Mouse (Mus musculus): ENCODE data around the gene Adcy5. TPM values are rescaled to one million over a fixed set of nuclear protein-coding genes. Genes with fewer than 3 reads are reported as not detected.

Adcy5 gene
- total and polyA plus RNA-seq, 3 experiments = under 0.01 to 0.08 TPM; not detected in 1

GRCm38 (mm10) chr16:35306631-35307030 is 152.0 kb downstream of the Adcy5 start:
- TF ChIP-seq ETS1 (IDR thresholded peaks at IDR 0.05; ENCODE audit: low read depth, low read length) (no peak), USF1 (IDR thresholded peaks at IDR 0.05; ENCODE audit: low read depth, low read length) (no peak), ZNF384 (IDR thresholded peaks at IDR 0.05; ENCODE audit: low read depth, low read length) (no peak), ZC3H11A (IDR thresholded peaks at IDR 0.05; ENCODE audit: low read depth, low read length) (no peak), SMC3 (IDR thresholded peaks at IDR 0.05; ENCODE audit: low read depth, low read length) (no peak), ZKSCAN1 (IDR thresholded peaks at IDR 0.05; ENCODE audit: low read depth, low read length) (no peak), NELFE (IDR thresholded peaks at IDR 0.05; ENCODE audit: low read depth, low read length) (no peak), TAL1 (IDR thresholded peaks at IDR 0.05; ENCODE audit: low read length) (no peak), MAX (IDR thresholded peaks at IDR 0.05; ENCODE audit: low read length) (no peak), E2F4 (IDR thresholded peaks at IDR 0.05; ENCODE audit: borderline replicate concordance, low read depth, low read length) (no peak), BHLHE40 (IDR thresholded peaks at IDR 0.05; ENCODE audit: borderline replicate concordance, low read depth, low read length) (no peak), USF2 (IDR thresholded peaks at IDR 0.05; ENCODE audit: borderline replicate concordance in 1 of 2, insufficient read depth in 1 of 2, low read depth in 1 of 2, low read length in 2 of 2) (no peak)
- DNase-seq (ENCODE audit: low read depth, low spot score) = no peak
- Histone ChIP-seq H3K4me3 (ENCODE audit: control insufficient read depth in 1 of 2, insufficient read depth in 1 of 2, low read depth in 2 of 2, low read length in 2 of 2) (no peak overlapping the region), H3K79me2 (ENCODE audit: control insufficient read depth, insufficient read depth, low read length, poor library complexity) (no peaks in the 10 kb centered on the region), H3K4me1 (ENCODE audit: control insufficient read depth in 1 of 2, insufficient read depth in 2 of 2, low read length in 2 of 2) (no peaks in the 10 kb centered on the region), H3K9me3 (replicated peaks; ENCODE audit: insufficient read depth, low read length) (no peaks in the 10 kb centered on the region), H3K36me3 (ENCODE audit: control insufficient read depth in 1 of 2, insufficient read depth in 2 of 2, low read length in 2 of 2) (no peaks in the 10 kb centered on the region), H3K9ac (ENCODE audit: control insufficient read depth, low read depth, low read length, poor library complexity, severe bottlenecking) (no peak overlapping the region), H3K27me3 (ENCODE audit: control insufficient read depth in 1 of 2, insufficient read depth in 2 of 2, low read length in 2 of 2) (no peaks in the 10 kb centered on the region), H3K27ac (ENCODE audit: control insufficient read depth, low read depth, low read length) (no peak overlapping the region)

DNA sequence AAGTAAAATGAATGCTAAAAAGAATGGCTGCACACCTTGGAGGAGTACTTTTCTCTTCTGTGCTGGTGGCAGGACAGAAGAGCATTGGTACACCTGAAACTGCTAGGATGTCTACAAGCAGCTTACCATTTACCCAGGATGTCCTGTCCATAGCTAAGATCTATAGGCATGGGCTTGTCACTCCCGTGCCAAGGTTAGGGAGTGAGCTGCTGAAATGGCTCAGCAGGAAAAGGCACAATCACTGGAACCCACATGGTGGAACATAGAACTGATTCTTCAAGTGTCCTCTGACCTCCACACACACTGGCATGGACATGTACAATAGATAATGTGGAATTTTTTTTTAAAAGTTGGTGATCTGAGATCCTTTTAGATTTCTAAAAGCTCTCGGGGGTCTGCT is 152.7 kb downstream of the Adcy5 start:
- no peak for DNase-seq (ENCODE audit: low read depth, low spot score)
- Histone ChIP-seq H3K79me2 (ENCODE audit: control insufficient read depth, insufficient read depth, low read length, poor library complexity) (no peaks in the 10 kb centered on the region), H3K36me3 (ENCODE audit: control insufficient read depth in 1 of 2, insufficient read depth in 2 of 2, low read length in 2 of 2) (no peaks in the 10 kb centered on the region; a peak in 1 of 4 replicates), H3K9me3 (replicated peaks; ENCODE audit: insufficient read depth, low read length) (no peaks in the 10 kb centered on the region), H3K4me3 (ENCODE audit: control insufficient read depth in 1 of 2, insufficient read depth in 1 of 2, low read depth in 2 of 2, low read length in 2 of 2) (no peak overlapping the region), H3K4me1 (ENCODE audit: control insufficient read depth in 1 of 2, insufficient read depth in 2 of 2, low read length in 2 of 2) (no peaks in the 10 kb centered on the region), H3K27ac (ENCODE audit: control insufficient read depth, low read depth, low read length) (no peak overlapping the region), H3K9ac (ENCODE audit: control insufficient read depth, low read depth, low read length, poor library complexity, severe bottlenecking) (no peak overlapping the region), H3K27me3 (ENCODE audit: control insufficient read depth in 1 of 2, insufficient read depth in 2 of 2, low read length in 2 of 2) (no peaks in the 10 kb centered on the region)
- TF ChIP-seq NRF1 (IDR thresholded peaks at IDR 0.05; ENCODE audit: insufficient read depth, low read depth, low read length, poor library complexity, severe bottlenecking) = no peak
- TF ChIP-seq ZMIZ1 (IDR thresholded peaks at IDR 0.05; ENCODE audit: low read depth, low read length) = no peak
- no peak for TF ChIP-seq MYB (IDR thresholded peaks at IDR 0.05; ENCODE audit: low read depth, low read length)

DNA sequence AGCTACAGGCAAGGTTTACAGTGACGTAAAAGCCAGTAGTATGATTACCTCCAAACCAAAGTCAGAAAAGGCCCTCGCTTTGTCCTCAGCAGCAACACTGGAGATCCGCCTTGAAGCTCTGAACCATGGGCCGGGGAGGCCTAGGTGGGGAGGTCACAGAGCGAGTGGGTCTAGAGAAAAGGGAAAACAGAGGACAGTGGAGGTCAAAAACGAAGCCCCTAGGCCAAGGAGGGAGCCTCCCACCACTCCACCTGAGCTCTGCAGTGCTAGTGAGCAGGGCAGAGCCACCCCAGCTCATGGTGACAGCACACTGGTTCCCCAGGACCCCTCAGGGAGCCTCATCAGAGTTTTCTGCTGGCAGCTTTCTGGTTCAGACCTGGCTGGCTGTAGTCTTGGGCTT is 153.3 kb downstream of the Adcy5 start:
- H3K4me3 ChIP-seq (ENCODE audit: control insufficient read depth in 1 of 2, insufficient read depth in 1 of 2, low read depth in 2 of 2, low read length in 2 of 2) = no peak overlapping the region
- H3K27me3 ChIP-seq (ENCODE audit: control insufficient read depth in 1 of 2, insufficient read depth in 2 of 2, low read length in 2 of 2) = no peaks in the 10 kb centered on the region
- no peak overlapping the region for H3K9ac ChIP-seq (ENCODE audit: control insufficient read depth, low read depth, low read length, poor library complexity, severe bottlenecking)

More for the DNA sequence above, 153.3 kb downstream of the Adcy5 start:
- Histone ChIP-seq H3K9me3 (replicated peaks; ENCODE audit: insufficient read depth, low read length) (no peaks in the 10 kb centered on the region), H3K79me2 (ENCODE audit: control insufficient read depth, insufficient read depth, low read length, poor library complexity) (no peaks in the 10 kb centered on the region), H3K27ac (ENCODE audit: control insufficient read depth, low read depth, low read length) (no peak overlapping the region), H3K36me3 (ENCODE audit: control insufficient read depth in 1 of 2, insufficient read depth in 2 of 2, low read length in 2 of 2) (no peaks in the 10 kb centered on the region; a peak in 1 of 4 replicates), H3K4me1 (ENCODE audit: control insufficient read depth in 1 of 2, insufficient read depth in 2 of 2, low read length in 2 of 2) (no peaks in the 10 kb centered on the region)
- no peak for DNase-seq (ENCODE audit: low read depth, low spot score)
- TF ChIP-seq MXI1 (IDR thresholded peaks at IDR 0.05; ENCODE audit: low read depth, low read length) (no peak), CTCF (IDR thresholded peaks at IDR 0.05 in 2 of 3, conservative IDR thresholded peaks at IDR 0.05 in 1 of 3; ENCODE audit: control insufficient read depth in 1 of 3, insufficient read depth in 1 of 3, low read depth in 2 of 3, low read length in 3 of 3, poor library complexity in 1 of 3, severe bottlenecking in 1 of 3) (no peak), ELF1 (IDR thresholded peaks at IDR 0.05; ENCODE audit: low read depth, low read length) (no peak), USF2 (IDR thresholded peaks at IDR 0.05; ENCODE audit: borderline replicate concordance in 1 of 2, insufficient read depth in 1 of 2, low read depth in 1 of 2, low read length in 2 of 2) (no peak), ZMIZ1 (IDR thresholded peaks at IDR 0.05; ENCODE audit: low read depth, low read length) (no peak), RAD21 (IDR thresholded peaks at IDR 0.05; ENCODE audit: low read depth, low read length) (no peak), BHLHE40 (IDR thresholded peaks at IDR 0.05; ENCODE audit: borderline replicate concordance, low read depth, low read length) (no peak), JUND (IDR thresholded peaks at IDR 0.05; ENCODE audit: low read depth, low read length) (no peak), POLR2AphosphoS2 (IDR thresholded peaks at IDR 0.05; ENCODE audit: low read length) (no peak)

Data from MEL (cell line).